Mouse (Mus musculus): ENCODE data around the gene Socs2. TPM values are rescaled to one million over a fixed set of nuclear protein-coding genes. Genes with fewer than 3 reads are reported as not detected.

Socs2 gene
- polyA plus RNA-seq, 1 experiment: 23.7 TPM

DNA sequence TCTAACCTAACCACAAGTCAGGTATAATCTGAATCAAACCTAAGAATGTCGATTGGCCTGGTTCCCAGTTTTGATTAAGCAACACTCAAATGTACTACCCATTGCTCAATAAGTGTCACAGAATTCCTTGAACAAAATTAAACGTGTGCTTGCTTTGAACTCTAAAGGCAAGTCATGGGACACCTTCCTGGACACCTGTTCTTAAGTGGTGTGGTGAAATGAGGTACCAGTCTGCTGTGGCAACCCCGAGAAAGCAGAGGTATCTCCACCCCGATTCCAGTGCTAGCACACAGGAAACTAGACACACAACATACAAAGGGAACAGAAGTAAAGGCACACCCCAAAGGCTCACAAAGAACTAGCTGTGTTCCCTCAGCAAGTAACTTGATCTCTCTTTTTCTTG lies 31.2 kb downstream of the Socs2 start:
- no peak overlapping the region for H3K4me3 ChIP-seq (ENCODE audit: insufficient read depth, low read length)
- H3K4me1 ChIP-seq (ENCODE audit: control insufficient read depth, insufficient read depth, low read length): no peaks in the 10 kb centered on the region
- no peak overlapping the region for H3K27ac ChIP-seq (ENCODE audit: insufficient read depth, low read length)
- no peak for TF ChIP-seq CTCF (IDR thresholded peaks at IDR 0.05; ENCODE audit: extremely low read depth, insufficient read depth, low read length)

DNA sequence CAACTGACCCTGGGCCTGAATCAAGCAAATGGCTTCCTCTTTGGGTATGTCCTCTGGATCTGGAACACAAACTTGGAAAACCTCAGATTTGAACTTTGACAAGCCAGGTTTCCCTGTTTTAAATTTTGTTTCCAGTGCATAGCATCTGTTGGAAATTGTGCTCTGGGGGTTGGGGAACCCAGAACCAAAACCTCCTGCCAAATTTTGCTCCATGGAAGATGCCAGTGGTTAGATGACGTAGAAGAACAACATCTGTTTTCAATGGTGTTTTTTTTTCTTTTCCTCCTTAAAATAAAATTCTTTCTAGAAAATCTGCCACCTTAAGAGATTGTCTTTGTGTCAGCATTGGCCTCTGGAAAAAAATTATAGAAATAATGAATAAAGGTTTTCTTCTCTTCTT lies 31.9 kb downstream of the Socs2 start:
- H3K4me1 ChIP-seq (ENCODE audit: control insufficient read depth, insufficient read depth, low read length): no peaks in the 10 kb centered on the region
- no peak overlapping the region for H3K4me3 ChIP-seq (ENCODE audit: insufficient read depth, low read length)
- TF ChIP-seq CTCF (IDR thresholded peaks at IDR 0.05; ENCODE audit: extremely low read depth, insufficient read depth, low read length) (no peak), POLR2A (IDR thresholded peaks at IDR 0.05; ENCODE audit: extremely low read depth, insufficient read depth, low read length) (no peak)
- no peak overlapping the region for H3K27ac ChIP-seq (ENCODE audit: insufficient read depth, low read length)

DNA sequence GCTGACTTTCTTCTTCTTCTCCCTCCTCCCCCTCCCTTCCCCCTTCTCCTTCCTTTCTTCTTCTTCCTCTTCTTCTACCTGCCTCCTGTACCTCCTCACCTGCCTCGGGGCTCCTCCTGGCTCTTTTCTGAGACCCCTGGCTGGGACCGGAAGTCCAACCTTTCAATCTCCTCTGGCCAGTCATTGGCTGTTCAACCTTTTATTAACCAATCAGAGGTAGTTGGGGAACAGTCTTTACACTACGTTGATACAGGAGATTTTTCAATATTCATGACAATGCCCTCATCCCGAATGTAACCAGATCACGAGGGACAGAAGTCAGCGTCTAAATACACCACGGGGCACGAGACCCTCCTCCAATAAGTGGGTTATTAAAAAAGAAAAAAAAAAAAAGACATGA lies 32.5 kb downstream of the Socs2 start:
- Histone ChIP-seq H3K4me1 (ENCODE audit: control insufficient read depth, insufficient read depth, low read length) (no peaks in the 10 kb centered on the region), H3K27ac (ENCODE audit: insufficient read depth, low read length) (no peak overlapping the region), H3K4me3 (ENCODE audit: insufficient read depth, low read length) (no peak overlapping the region)
- no peak for TF ChIP-seq CTCF (IDR thresholded peaks at IDR 0.05; ENCODE audit: extremely low read depth, insufficient read depth, low read length)
- TF ChIP-seq POLR2A (IDR thresholded peaks at IDR 0.05; ENCODE audit: extremely low read depth, insufficient read depth, low read length): no peak

DNA sequence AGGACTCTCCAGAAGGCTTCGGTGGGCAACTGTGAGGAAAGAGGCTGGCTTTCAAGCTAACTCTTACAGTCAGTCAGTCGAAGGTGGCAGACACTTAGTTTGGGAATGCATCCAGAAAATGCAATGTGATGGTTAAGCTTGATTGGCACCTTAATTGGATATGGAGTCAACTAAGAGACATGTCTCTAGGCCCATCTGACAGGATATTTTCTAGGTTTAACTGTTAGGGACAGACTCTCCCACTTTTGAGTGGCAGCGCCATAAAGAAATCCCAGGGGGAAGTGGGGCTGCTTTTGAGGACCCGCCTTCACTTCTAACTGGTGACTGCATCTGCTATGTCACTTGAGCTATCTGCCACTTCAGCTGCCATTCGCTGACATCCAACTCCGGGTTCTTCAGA lies 43.6 kb downstream of the Socs2 start:
- Histone ChIP-seq H3K4me3 (ENCODE audit: insufficient read depth, low read length) (no peak overlapping the region), H3K27ac (ENCODE audit: insufficient read depth, low read length) (no peak overlapping the region), H3K4me1 (ENCODE audit: control insufficient read depth, insufficient read depth, low read length) (no peaks in the 10 kb centered on the region)
- no peak for TF ChIP-seq POLR2A (IDR thresholded peaks at IDR 0.05; ENCODE audit: extremely low read depth, insufficient read depth, low read length)
- no peak for TF ChIP-seq CTCF (IDR thresholded peaks at IDR 0.05; ENCODE audit: extremely low read depth, insufficient read depth, low read length)

DNA sequence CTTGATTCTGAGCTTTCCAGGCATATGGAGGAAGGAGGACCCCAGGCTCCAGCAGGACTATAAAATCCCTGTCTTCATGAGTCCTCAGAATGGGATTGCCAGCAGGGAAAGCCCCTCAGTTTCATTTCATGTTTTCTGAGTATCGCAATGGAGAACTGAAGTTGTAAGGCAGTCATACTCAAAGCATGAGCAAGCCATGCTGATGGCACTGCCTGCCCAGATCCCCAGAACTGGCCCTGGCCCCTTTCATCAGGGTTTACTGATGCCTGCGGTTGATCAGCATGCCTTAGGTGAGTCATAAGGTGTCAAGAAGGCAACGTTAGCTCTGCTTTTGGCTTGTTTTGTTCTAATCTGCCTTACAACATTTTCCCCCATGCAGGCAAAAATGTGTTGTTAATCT lies 45.0 kb downstream of the Socs2 start:
- no peak overlapping the region for H3K4me3 ChIP-seq (ENCODE audit: insufficient read depth, low read length)
- no peaks in the 10 kb centered on the region for H3K4me1 ChIP-seq (ENCODE audit: control insufficient read depth, insufficient read depth, low read length)
- TF ChIP-seq POLR2A (IDR thresholded peaks at IDR 0.05; ENCODE audit: extremely low read depth, insufficient read depth, low read length) (no peak), CTCF (IDR thresholded peaks at IDR 0.05; ENCODE audit: extremely low read depth, insufficient read depth, low read length) (no peak)
- no peak overlapping the region for H3K27ac ChIP-seq (ENCODE audit: insufficient read depth, low read length)

DNA sequence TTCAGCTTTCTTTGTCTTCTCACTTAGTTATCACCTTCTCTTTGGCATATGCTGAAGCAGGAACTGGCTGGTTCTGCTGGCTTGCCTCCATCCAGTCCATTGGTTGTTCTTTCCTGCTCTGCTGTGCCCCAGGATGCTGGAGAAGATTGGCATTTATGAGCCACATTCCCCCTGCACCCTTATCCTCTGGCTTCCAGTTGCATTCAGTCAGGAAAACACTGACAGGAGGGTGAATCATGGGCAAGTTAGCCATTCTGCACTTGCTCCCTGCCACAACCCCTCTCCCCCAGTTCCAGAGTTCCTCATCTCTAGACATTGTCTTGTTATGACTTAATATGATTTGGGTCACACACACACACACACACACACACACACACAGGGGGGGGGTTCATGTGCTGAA lies 47.8 kb downstream of the Socs2 start:
- no peak overlapping the region for H3K27ac ChIP-seq (ENCODE audit: insufficient read depth, low read length)
- TF ChIP-seq POLR2A (IDR thresholded peaks at IDR 0.05; ENCODE audit: extremely low read depth, insufficient read depth, low read length) (no peak), CTCF (IDR thresholded peaks at IDR 0.05; ENCODE audit: extremely low read depth, insufficient read depth, low read length) (no peak)
- H3K4me1 ChIP-seq (ENCODE audit: control insufficient read depth, insufficient read depth, low read length): no peaks in the 10 kb centered on the region
- H3K4me3 ChIP-seq (ENCODE audit: insufficient read depth, low read length): no peak overlapping the region

DNA sequence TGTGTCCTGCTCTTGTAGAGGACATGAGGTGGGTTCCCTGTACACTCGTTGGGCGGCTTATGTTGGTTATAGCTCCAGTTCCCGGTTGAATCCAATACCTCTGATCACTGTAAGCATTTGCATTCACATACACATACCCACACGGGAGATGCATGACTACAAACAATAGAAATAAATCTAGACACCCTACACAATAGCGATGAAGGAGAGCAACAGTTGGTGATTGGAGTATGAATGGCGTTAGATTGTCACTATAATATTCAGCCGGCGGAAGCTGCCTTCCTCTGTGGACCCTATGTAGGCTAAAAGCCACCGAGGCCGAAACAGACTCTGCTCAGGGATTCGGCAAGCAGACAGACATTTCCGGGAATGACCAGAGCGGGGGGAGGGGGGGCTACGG lies 48.8 kb downstream of the Socs2 start:
- TF ChIP-seq POLR2A (IDR thresholded peaks at IDR 0.05; ENCODE audit: extremely low read depth, insufficient read depth, low read length) (no peak), CTCF (IDR thresholded peaks at IDR 0.05; ENCODE audit: extremely low read depth, insufficient read depth, low read length) (no peak)
- no peak overlapping the region for H3K27ac ChIP-seq (ENCODE audit: insufficient read depth, low read length)
- no peak overlapping the region for H3K4me3 ChIP-seq (ENCODE audit: insufficient read depth, low read length)
- no peaks in the 10 kb centered on the region for H3K4me1 ChIP-seq (ENCODE audit: control insufficient read depth, insufficient read depth, low read length)

DNA sequence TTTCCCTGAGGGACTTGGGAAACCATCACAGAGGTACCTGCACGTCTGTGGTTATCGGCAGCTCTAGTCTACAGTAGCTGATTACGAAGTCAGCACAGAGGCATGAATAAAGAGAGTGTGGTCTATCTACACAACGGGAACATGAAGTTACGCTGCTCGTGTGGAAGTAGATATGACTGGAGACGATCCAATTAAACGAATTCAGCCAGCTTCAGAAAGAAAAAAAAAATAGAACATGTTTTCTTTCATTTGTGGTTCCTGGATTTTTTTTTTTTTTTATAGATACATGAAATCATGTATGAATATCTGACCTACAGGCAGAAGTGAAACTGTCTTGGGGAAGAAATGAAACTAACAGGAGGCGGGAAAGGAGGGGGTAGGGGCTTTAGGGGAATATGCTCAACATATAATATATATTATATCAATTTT lies 49.3 kb downstream of the Socs2 start:
- Histone ChIP-seq H3K4me3 (ENCODE audit: insufficient read depth, low read length) (no peak overlapping the region; the same call in 1 of the 2 replicates), H3K27ac (ENCODE audit: insufficient read depth, low read length) (no peak overlapping the region), H3K4me1 (ENCODE audit: control insufficient read depth, insufficient read depth, low read length) (no peaks in the 10 kb centered on the region)
- no peak for TF ChIP-seq POLR2A (IDR thresholded peaks at IDR 0.05; ENCODE audit: extremely low read depth, insufficient read depth, low read length)
- no peak for TF ChIP-seq CTCF (IDR thresholded peaks at IDR 0.05; ENCODE audit: extremely low read depth, insufficient read depth, low read length)

DNA sequence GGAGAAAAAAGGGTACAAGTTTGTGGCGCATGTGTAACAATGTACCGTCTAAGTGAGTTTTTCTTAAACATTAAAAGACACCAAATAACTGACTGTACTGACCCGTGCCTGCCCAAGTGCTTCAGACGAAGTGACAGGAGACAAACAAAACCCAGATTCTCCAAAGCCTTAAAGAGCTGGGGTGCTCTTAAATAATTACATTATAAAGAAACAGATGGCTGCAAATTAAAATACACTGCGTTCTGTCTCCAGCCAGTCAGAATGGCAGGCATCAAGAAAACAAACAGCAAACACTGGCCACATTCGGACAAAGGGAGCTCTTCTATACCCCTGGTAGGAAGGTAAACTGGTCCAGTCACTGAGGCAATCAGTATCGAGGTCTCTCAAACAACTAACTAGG lies 49.7 kb downstream of the Socs2 start:
- no peaks in the 10 kb centered on the region for H3K4me1 ChIP-seq (ENCODE audit: control insufficient read depth, insufficient read depth, low read length)
- H3K27ac ChIP-seq (ENCODE audit: insufficient read depth, low read length): no peak overlapping the region
- no peak overlapping the region; the same call in 1 of the 2 replicates for H3K4me3 ChIP-seq (ENCODE audit: insufficient read depth, low read length)
- no peak for TF ChIP-seq CTCF (IDR thresholded peaks at IDR 0.05; ENCODE audit: extremely low read depth, insufficient read depth, low read length)
- no peak for TF ChIP-seq POLR2A (IDR thresholded peaks at IDR 0.05; ENCODE audit: extremely low read depth, insufficient read depth, low read length)

DNA sequence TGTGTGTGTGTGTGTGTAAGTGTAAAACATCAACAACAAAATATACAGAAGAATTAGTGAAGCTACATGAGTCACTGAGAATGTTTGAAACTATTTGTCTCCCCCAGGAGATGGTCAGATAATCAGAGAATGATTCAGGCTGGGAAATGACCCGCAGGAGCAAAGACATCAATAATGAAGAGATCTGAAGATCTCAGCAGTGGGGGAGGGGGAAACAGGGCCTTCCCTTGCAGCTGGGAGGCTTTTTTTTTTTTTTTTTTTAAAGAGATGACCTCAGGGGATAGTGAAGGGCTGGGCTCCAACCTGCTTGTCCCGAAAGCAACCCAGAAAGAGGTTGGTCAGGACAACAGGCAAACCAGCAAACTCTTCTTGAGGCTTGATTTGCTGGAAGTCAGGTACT lies 54.7 kb downstream of the Socs2 start:
- Histone ChIP-seq H3K4me1 (ENCODE audit: control insufficient read depth, insufficient read depth, low read length) (no peaks in the 10 kb centered on the region), H3K4me3 (ENCODE audit: insufficient read depth, low read length) (no peak overlapping the region), H3K27ac (ENCODE audit: insufficient read depth, low read length) (no peak overlapping the region)
- TF ChIP-seq POLR2A (IDR thresholded peaks at IDR 0.05; ENCODE audit: extremely low read depth, insufficient read depth, low read length) (no peak), CTCF (IDR thresholded peaks at IDR 0.05; ENCODE audit: extremely low read depth, insufficient read depth, low read length) (no peak)
